Mouse (Mus musculus) MEL (cell line): Measurements from ENCODE around the gene Trmt61a.

Source experiments
- BHLHE40 ChIP-seq: IDR thresholded peaks from 2 replicates; pipeline ENCODE4 v1.6.1; 2012; ENCODE audit warnings: low read depth, mild to moderate bottlenecking, inconsistent platforms, low read length, improper control_type of control experiment, borderline replicate concordance
- CTCF ChIP-seq, 3 experiments: IDR thresholded peaks in 2 of 3; conservative IDR thresholded peaks in 1 of 3; 2 replicates each; pipeline ENCODE4 v1.5.1; 2011 to 2012; ENCODE audit warnings: low read length in 3 of 3, low read depth in 2 of 3, mild to moderate bottlenecking in 2 of 3, improper control_type of control experiment in 1 of 3, inconsistent platforms in 1 of 3, mixed read lengths in 1 of 3, moderate library complexity in 1 of 3; ENCODE audit not compliant: control insufficient read depth in 1 of 3, insufficient read depth in 1 of 3, poor library complexity in 1 of 3, severe bottlenecking in 1 of 3
- EP300 ChIP-seq, 2 experiments: IDR thresholded peaks; 2 replicates each; pipeline ENCODE4 v1.6.1; 2011; ENCODE audit warnings: improper control_type of control experiment in 2 of 2, low read length in 2 of 2, low read depth in 1 of 2, mild to moderate bottlenecking in 1 of 2
- HCFC1 ChIP-seq: IDR thresholded peaks from 2 replicates; pipeline ENCODE4 v1.6.1; 2012; ENCODE audit warnings: low read depth, mild to moderate bottlenecking, inconsistent platforms, low read length, improper control_type of control experiment, moderate library complexity
- MAX ChIP-seq: IDR thresholded peaks from 2 replicates; pipeline ENCODE4 v1.6.1; 2011; ENCODE audit warnings: low read length, improper control_type of control experiment
- MYB ChIP-seq: IDR thresholded peaks from 2 replicates; pipeline ENCODE4 v1.6.1; 2011; ENCODE audit warnings: mild to moderate bottlenecking, low read depth, low read length, improper control_type of control experiment
- POLR2A ChIP-seq, 2 experiments: IDR thresholded peaks; 2 replicates each; pipeline ENCODE4 v1.6.1; 2011 to 2012; ENCODE audit warnings: low read length in 2 of 2, mild to moderate bottlenecking in 2 of 2, control low read depth in 1 of 2, improper control_type of control experiment in 1 of 2, low read depth in 1 of 2, moderate library complexity in 1 of 2; ENCODE audit not compliant: control insufficient read depth in 1 of 2, insufficient read depth in 1 of 2, poor library complexity in 1 of 2
- RAD21 ChIP-seq: IDR thresholded peaks from 2 replicates; pipeline ENCODE4 v1.6.1; 2011; ENCODE audit warnings: mild to moderate bottlenecking, low read depth, low read length, improper control_type of control experiment
- SIN3A ChIP-seq: IDR thresholded peaks from 2 replicates; pipeline ENCODE4 v1.6.1; 2012; ENCODE audit warnings: low read length, improper control_type of control experiment, inconsistent platforms
- TAL1 ChIP-seq: IDR thresholded peaks from 2 replicates; pipeline ENCODE4 v1.6.1; 2012; ENCODE audit warnings: mild to moderate bottlenecking, inconsistent platforms, low read length, moderate library complexity, mixed read lengths
- TCF12 ChIP-seq: IDR thresholded peaks from 2 replicates; pipeline ENCODE4 v1.6.1; 2014; ENCODE audit warnings: low read depth, mild to moderate bottlenecking, inconsistent platforms, low read length, improper control_type of control experiment, moderate library complexity
- USF1 ChIP-seq: IDR thresholded peaks from 2 replicates; pipeline ENCODE4 v1.6.1; 2014; ENCODE audit warnings: low read depth, mild to moderate bottlenecking, inconsistent platforms, low read length, improper control_type of control experiment, moderate library complexity
- USF2 ChIP-seq, 2 experiments: IDR thresholded peaks; 2 replicates each; pipeline ENCODE4 v1.6.1; 2011 to 2012; ENCODE audit warnings: improper control_type of control experiment in 2 of 2, low read length in 2 of 2, borderline replicate concordance in 1 of 2, inconsistent platforms in 1 of 2, low read depth in 1 of 2, mild to moderate bottlenecking in 1 of 2; ENCODE audit not compliant: insufficient read depth in 1 of 2

DNA sequence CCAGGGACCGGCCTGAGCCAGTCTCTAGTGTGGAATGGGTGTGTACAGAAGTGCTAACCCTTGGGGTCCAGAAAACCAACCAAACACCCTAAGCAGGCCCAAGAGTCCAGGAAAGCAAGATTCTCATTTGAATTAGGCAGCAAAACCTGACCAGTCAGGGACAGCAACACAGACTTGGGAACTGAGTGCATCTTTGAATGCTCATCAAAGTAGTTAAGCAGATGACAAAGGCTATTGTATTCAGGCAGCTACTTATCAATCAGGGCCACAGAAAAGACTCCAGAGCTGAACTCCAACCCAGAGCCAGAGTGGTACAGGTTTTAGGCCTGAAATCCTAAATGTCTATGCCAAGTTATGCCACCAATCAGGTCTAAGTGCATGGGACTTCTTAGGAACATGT lies 17.3 kb upstream of the Trmt61a start:
- TF ChIP-seq MYB (no peak), CTCF (IDR thresholded peaks at IDR 0.05 in 2 of 3, conservative IDR thresholded peaks at IDR 0.05 in 1 of 3; ENCODE audit: control insufficient read depth in 1 of 3, insufficient read depth in 1 of 3, low read depth in 2 of 3, low read length in 3 of 3, poor library complexity in 1 of 3, severe bottlenecking in 1 of 3) (no peak), USF1 (no peak), RAD21 (no peak), MAX (no peak), USF2 (IDR thresholded peaks at IDR 0.05; ENCODE audit: borderline replicate concordance in 1 of 2, insufficient read depth in 1 of 2, low read depth in 1 of 2, low read length in 2 of 2) (no peak), EP300 (IDR thresholded peaks at IDR 0.05; ENCODE audit: low read depth in 1 of 2, low read length in 2 of 2) (no peak), TAL1 (no peak), POLR2A (IDR thresholded peaks at IDR 0.05; ENCODE audit: control insufficient read depth in 1 of 2, insufficient read depth in 1 of 2, low read depth in 1 of 2, low read length in 2 of 2, poor library complexity in 1 of 2) (no peak), SIN3A (no peak), BHLHE40 (no peak), HCFC1 (no peak), TCF12 (no peak)
